23 mouse cellular contexts compared by ENCODE assay signal in genomic region chr9:68948141-68948540, GRCm38 (mm10).
DNase-seq lines count a peak whose midpoint lies in the region; ATAC-seq and TF ChIP-seq lines count a peak whose summit lies in the region.
"Had no signal": no experiment of that assay in that cellular context is flagged by ENCODE, and none has a peak within 500 bp of the region (broad histone marks: within the 10 kb centered on the region; RNA-seq: fewer than 3 reads in every experiment).

No protein-coding gene starts in this region.

- H3K36me3 ChIP-seq in kidney, embryonic 14.5 days (ENCODE audit: control insufficient read depth, insufficient read depth, low read length), result no peaks in the 10 kb centered on the region
- H3K36me3 ChIP-seq in kidney, adult 2 months (ENCODE audit: control insufficient read depth, insufficient read depth, low read length), result no peaks in the 10 kb centered on the region
- H3K36me3 ChIP-seq in CH12.LX (replicated peaks in 1 of 2; ENCODE audit: control insufficient read depth in 1 of 2, insufficient read depth in 1 of 2, low read length in 1 of 2), result no peaks in the 10 kb centered on the region
- no peaks in the 10 kb centered on the region for H3K36me3 ChIP-seq in neural tube, embryonic 13.5 days
- H3K36me3 ChIP-seq: limb, embryonic 15.5 days; lung, embryonic 15.5 days; stomach, embryonic 15.5 days had no signal

- H3K4me1 ChIP-seq in kidney, embryonic 14.5 days (ENCODE audit: control insufficient read depth, insufficient read depth, low read length), result peaks cover 16% of the 10 kb centered on the region
- H3K4me1 ChIP-seq in kidney, adult 2 months (ENCODE audit: control insufficient read depth, insufficient read depth, low read length), result no peaks in the 10 kb centered on the region
- peaks cover 0 to 35% of the 10 kb centered on the region in 2 experiments; a peak in 2 of 4 replicates for H3K4me1 ChIP-seq in CH12.LX (ENCODE audit: control insufficient read depth in 1 of 2, insufficient read depth in 2 of 2)
- peaks cover 17% of the 10 kb centered on the region for H3K4me1 ChIP-seq in neural tube, embryonic 13.5 days (replicated peaks)
- H3K4me1 ChIP-seq: lung, embryonic 15.5 days; stomach, embryonic 15.5 days had no signal

- WGBS in kidney, embryonic 14.5 days, result 71% methylated on average over 3 of the region's 3 CpGs
- WGBS in kidney, adult 2 months, result 75% methylated on average over 3 of the region's 3 CpGs
- WGBS in neural tube, embryonic 13.5 days, result 48% methylated on average over 3 of the region's 3 CpGs

- H3K79me2 ChIP-seq in CH12.LX (replicated peaks; ENCODE audit: control insufficient read depth, extremely low read depth, insufficient read depth, poor library complexity, severe bottlenecking), result no peaks in the 10 kb centered on the region

- no peak overlapping the region for H3K9ac ChIP-seq in kidney, embryonic 14.5 days (ENCODE audit: low read depth, low read length)
- no peak overlapping the region for H3K9ac ChIP-seq in CH12.LX (ENCODE audit: insufficient read depth, low read depth)
- H3K9ac ChIP-seq in neural tube, embryonic 13.5 days, result no peak overlapping the region
- H3K9ac ChIP-seq: limb, embryonic 15.5 days; liver, embryonic 14.5 days; lung, embryonic 15.5 days; stomach, embryonic 15.5 days had no signal

- no peaks in the 10 kb centered on the region for H3K27me3 ChIP-seq in kidney, embryonic 14.5 days (ENCODE audit: control insufficient read depth, insufficient read depth, low read length)
- H3K27me3 ChIP-seq in kidney, adult 2 months (replicated peaks; ENCODE audit: control insufficient read depth, insufficient read depth, low read length), result no peaks in the 10 kb centered on the region
- H3K27me3 ChIP-seq in CH12.LX (replicated peaks), result no peaks in the 10 kb centered on the region
- peaks cover 8% of the 10 kb centered on the region for H3K27me3 ChIP-seq in neural tube, embryonic 13.5 days
- H3K27me3 ChIP-seq: limb, embryonic 15.5 days; lung, embryonic 15.5 days; stomach, embryonic 15.5 days had no signal

- in situ Hi-C loops in CH12.LX (cut with MboI; ENCODE audit: low pct_ligation_motif_present, low pct_unique_long_range_greater_than_20kb, low sequenced_read_pairs), result no loop called here

- no peaks in the 10 kb centered on the region for H3K9me3 ChIP-seq in kidney, embryonic 14.5 days (ENCODE audit: control insufficient read depth, low read length)
- H3K9me3 ChIP-seq in CH12.LX (replicated peaks; ENCODE audit: low read length), result peaks cover 36% of the 10 kb centered on the region
- no peaks in the 10 kb centered on the region for H3K9me3 ChIP-seq in neural tube, embryonic 13.5 days
- H3K9me3 ChIP-seq: limb, embryonic 15.5 days; lung, embryonic 15.5 days; stomach, embryonic 15.5 days had no signal

- no peak for TF ChIP-seq RAD21 in CH12.LX (IDR thresholded peaks at IDR 0.05; ENCODE audit: low read depth, low read length)

- dilution Hi-C loops in CH12.LX (cut with MboI; ENCODE audit: extremely low pct_ligation_motif_present, extremely low pct_unique_long_range_greater_than_20kb, low sequenced_read_pairs), result no loop called here

- TF ChIP-seq EP300 in CH12.LX (IDR thresholded peaks at IDR 0.05; ENCODE audit: low read length), result peak; percentile 79

- TF ChIP-seq CTCF in kidney, adult 2 months (conservative IDR thresholded peaks at IDR 0.05; ENCODE audit: insufficient read depth, insufficient read length, low read depth, low read length), result no peak
- TF ChIP-seq CTCF in CH12.LX (conservative IDR thresholded peaks at IDR 0.05 in 1 of 2, IDR thresholded peaks at IDR 0.05 in 1 of 2; ENCODE audit: low read depth in 2 of 2, low read length in 2 of 2), result no peak

- peak; percentile 11 for DNase-seq in embryo, embryonic 10.5 days (ENCODE audit: low spot score)
- no peak for DNase-seq in embryo, embryonic 10 days (ENCODE audit: low spot score)
- no peak for DNase-seq in kidney, adult 2 months
- DNase-seq in CH12.LX (ENCODE audit: extremely low read depth), result peak; percentile 80
- no peak for DNase-seq in lung, postnatal 4 days
- DNase-seq: adrenal gland, postnatal 25 days; cerebellum, adult 8-10 months; cerebellum, postnatal 36 days; gastrocnemius, postnatal 36 days; heart, adult 2 months; heart, postnatal 36 days; kidney, adult 8-10 months; kidney, postnatal 36 days; lung, postnatal 36 days; midbrain, embryonic 14.5 days; thymus, postnatal 25 days had no signal

- TF ChIP-seq POLR2A in kidney, adult 2 months (IDR thresholded peaks at IDR 0.05; ENCODE audit: low read depth, low read length), result no peak
- TF ChIP-seq POLR2A in CH12.LX (IDR thresholded peaks at IDR 0.05; ENCODE audit: low read depth, low read length), result no peak

- no peak overlapping the region for H3K4me3 ChIP-seq in kidney, embryonic 14.5 days (ENCODE audit: low read length)
- H3K4me3 ChIP-seq in kidney, adult 2 months (ENCODE audit: insufficient read depth, low read depth, low read length), result no peak overlapping the region
- no peak overlapping the region for H3K4me3 ChIP-seq in CH12.LX (replicated peaks in 1 of 3; ENCODE audit: low read depth in 2 of 3, low read length in 2 of 3, poor library complexity in 1 of 3)
- H3K4me3 ChIP-seq in neural tube, embryonic 13.5 days, result no peak overlapping the region
- H3K4me3 ChIP-seq: heart, adult 2 months; limb, embryonic 15.5 days; lung, embryonic 15.5 days; stomach, embryonic 15.5 days had no signal

- no peak overlapping the region for H3K27ac ChIP-seq in kidney, embryonic 14.5 days (ENCODE audit: low read depth, low read length)
- H3K27ac ChIP-seq in kidney, adult 2 months (ENCODE audit: insufficient read depth, low read depth, low read length), result no peak overlapping the region
- H3K27ac ChIP-seq in CH12.LX (ENCODE audit: insufficient read depth, low read depth), result no peak overlapping the region
- no peak overlapping the region for H3K27ac ChIP-seq in neural tube, embryonic 13.5 days (replicated peaks)
- H3K27ac ChIP-seq: heart, adult 2 months; limb, embryonic 15.5 days; liver, embryonic 14.5 days; lung, embryonic 15.5 days; stomach, embryonic 15.5 days had no signal

- no peak overlapping the region for H3K4me2 ChIP-seq in kidney, embryonic 14.5 days (replicated peaks; ENCODE audit: low read depth, low read length)
- no peak overlapping the region for H3K4me2 ChIP-seq in CH12.LX (ENCODE audit: insufficient read depth, low read depth, poor library complexity, severe bottlenecking)
- no peak overlapping the region for H3K4me2 ChIP-seq in neural tube, embryonic 13.5 days
- H3K4me2 ChIP-seq: limb, embryonic 15.5 days; lung, embryonic 15.5 days; stomach, embryonic 15.5 days had no signal

- ATAC-seq in kidney, embryonic 14.5 days (ENCODE audit: low FRiP score, low TSS enrichment), result 0 out of 2 replicates have a peak, but pooled peaks have one; percentile 24
- ATAC-seq in neural tube, embryonic 13.5 days (ENCODE audit: low read depth), result 0 out of 2 replicates have a peak, but pooled peaks have one; percentile 43
- ATAC-seq: CD4-positive, CD25-positive, alpha-beta regulatory T cell, adult 4 months had no signal

TF ChIP-seq in CH12.LX, 34 proteins besides CTCF, POLR2A, EP300 and RAD21:
- TF ChIP-seq NELFE (IDR thresholded peaks at IDR 0.05; ENCODE audit: low read depth, low read length) (no peak), HCFC1 (IDR thresholded peaks at IDR 0.05; ENCODE audit: low read depth, low read length) (no peak), BHLHE40 (IDR thresholded peaks at IDR 0.05; ENCODE audit: low read depth, low read length) (peak; percentile 48), MEF2A (IDR thresholded peaks at IDR 0.05; ENCODE audit: borderline replicate concordance, low read depth, low read length) (no peak), USF1 (IDR thresholded peaks at IDR 0.05; ENCODE audit: low read depth, low read length) (no peak), MXI1 (IDR thresholded peaks at IDR 0.05; ENCODE audit: low read depth, low read length) (no peak), SMC3 (IDR thresholded peaks at IDR 0.05; ENCODE audit: low read depth, low read length) (no peak), TCF12 (IDR thresholded peaks at IDR 0.05; ENCODE audit: low read depth, low read length) (no peak), IRF4 (IDR thresholded peaks at IDR 0.05; ENCODE audit: low read depth, low read length) (0 out of 2 replicates have a peak, but pooled peaks have one; percentile 43), E2F4 (IDR thresholded peaks at IDR 0.05; ENCODE audit: insufficient replicate concordance, low read depth, low read length) (no peak), MAFK (IDR thresholded peaks at IDR 0.05; ENCODE audit: insufficient replicate concordance, low read length) (no peak), SIN3A (IDR thresholded peaks at IDR 0.05; ENCODE audit: low read length) (no peak), ZMIZ1 (IDR thresholded peaks at IDR 0.05; ENCODE audit: low read depth, low read length) (no peak), GABPA (IDR thresholded peaks at IDR 0.05; ENCODE audit: insufficient replicate concordance, low read depth, low read length) (no peak), ZC3H11A (IDR thresholded peaks at IDR 0.05; ENCODE audit: low read depth, low read length) (no peak), USF2 (conservative IDR thresholded peaks at IDR 0.05; ENCODE audit: low read depth, low read length) (no peak), CHD2 (IDR thresholded peaks at IDR 0.05; ENCODE audit: low read length) (peak; percentile 43; the same call in 1 of the 2 replicates), ETS1 (conservative IDR thresholded peaks at IDR 0.05; ENCODE audit: low read depth, low read length) (no peak)
TF ChIP-seq in CH12.LX: peak in this region for 3.

Comparison
In these comparisons a context has a peak if more than half of its experiments do, and no peak if none do; other contexts are left out.
1. DNase-seq: peak in embryo, embryonic 10.5 days (single experiment) and CH12.LX (single experiment); none in embryo, embryonic 10 days (single experiment), kidney, adult 2 months (single experiment) and lung, postnatal 4 days (0 of 2).